Mouse (Mus musculus) v-Abl transformed pro-B cells (cell line): ENCODE measurements around the gene Dars2.

ENCODE experiments used
- in situ Hi-C, 2 experiments: fragments of 400-800 bp; cut with MboI; formaldehyde crosslinking; loops; one replicate each; pipeline ENCODE4 v1.15.1; 2025; ENCODE audit not compliant: unreplicated experiment in 2 of 2

The Dars2 gene

DNA sequence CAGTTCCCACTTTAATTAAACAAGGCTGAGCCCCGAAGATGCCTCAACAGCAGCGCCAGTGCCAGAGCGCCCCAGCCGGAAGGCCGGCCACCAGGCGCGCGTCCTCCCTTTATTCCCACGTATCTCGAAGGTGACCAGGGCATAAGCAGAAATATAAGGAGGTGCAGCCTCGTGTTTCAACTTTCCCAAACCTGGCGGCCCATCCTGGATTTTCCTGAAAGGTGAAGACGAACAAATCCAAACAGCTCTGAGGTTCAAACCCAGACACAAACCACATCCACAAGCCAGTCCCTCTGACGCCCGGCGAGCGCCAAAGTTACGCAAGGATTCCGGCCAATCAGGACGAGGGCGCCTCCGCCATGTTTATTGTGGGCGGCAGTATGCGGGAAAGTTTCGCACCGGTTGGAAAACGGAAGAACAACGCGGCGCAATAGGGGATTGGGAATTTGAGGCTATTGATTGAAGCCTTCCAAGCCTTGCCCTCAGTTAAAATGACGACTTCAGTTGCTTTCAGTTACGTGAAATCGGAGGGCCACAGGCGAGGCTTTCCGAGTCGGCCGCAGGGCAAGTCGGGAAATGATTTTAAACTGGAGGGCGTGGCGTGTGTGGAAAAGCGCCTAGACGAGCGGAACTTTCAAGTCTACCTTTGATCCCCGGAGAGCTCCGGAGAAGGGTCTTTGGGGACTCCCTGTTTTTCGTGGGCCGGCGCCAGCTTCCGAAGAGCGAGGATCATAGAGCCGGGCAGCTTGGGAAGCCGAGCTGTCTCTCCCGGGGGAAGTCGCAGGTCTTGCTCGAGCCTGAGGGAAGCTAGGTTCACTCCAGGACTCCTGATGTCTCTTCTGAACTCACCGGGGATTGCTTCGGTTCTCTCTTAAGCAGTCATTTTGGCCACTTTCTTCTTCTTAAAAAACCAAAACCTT lies at the start of gene Dars2, which contains the start of gene Cenpl:
TSS of gene Dars2 (minus strand) at position 307 of the 920 bp plus-strand sequence.
TSS of gene Cenpl (plus strand) at position 362 of the 920 bp plus-strand sequence.
- in situ Hi-C loops: no loop called here

DNA sequence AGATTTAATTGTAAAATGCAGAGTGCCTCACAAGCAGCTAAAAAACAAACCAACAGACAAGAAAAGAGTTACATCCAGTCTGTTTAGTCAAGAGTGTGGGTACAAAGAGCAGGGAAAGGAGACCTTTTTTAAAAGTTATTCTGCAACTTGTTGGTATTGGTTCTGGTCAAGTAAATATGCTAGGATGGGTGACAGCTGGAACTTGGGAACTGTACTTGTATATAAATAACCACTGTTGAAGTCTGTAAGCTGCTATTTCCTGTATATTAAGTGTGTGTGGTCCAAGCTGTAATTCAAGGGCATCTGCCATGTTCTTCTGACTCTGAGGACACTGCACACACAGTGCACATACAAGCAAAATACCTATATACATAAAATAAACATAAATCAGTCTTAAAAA lies 44.1 kb upstream of the Dars2 start:
- in situ Hi-C loops: no loop called here

DNA sequence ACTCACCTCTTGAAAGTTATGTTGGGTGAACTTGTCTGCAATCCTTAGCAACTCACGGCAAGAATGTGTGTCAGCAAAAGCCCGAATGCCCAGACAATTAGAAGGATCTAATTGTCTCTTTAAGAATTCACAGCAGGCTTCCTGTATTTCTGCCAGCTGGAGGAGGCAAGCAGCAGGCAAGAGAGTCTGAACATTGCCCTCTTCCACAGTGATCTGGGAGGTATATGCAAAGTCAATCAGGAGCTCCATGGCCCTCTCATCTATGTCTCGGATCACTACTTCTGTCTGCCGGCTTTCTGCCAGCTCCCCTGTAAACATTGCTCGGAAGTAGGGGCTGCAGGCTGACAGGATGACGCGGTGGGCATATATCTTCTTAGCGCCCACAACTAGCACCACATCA lies 38.8 kb upstream of the Dars2 start:
- in situ Hi-C loops: no loop called here

DNA sequence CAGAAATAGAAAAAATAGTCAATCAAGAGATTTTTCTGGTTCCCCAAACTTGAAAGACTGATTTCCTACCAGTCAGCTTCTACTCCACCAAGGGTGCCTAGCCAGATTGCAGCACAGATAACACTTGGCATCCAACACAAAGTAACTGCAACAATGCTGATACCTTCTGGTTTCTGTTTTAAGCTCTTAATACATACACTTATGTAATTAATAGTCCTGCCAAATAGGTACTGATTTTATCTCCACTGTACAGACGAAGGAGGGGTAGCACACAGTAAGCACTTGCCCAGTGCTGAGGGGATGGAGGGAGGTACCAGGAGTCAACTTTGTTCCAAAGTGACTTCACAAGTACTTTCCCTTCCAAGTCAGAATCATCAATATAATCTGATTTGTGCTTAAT lies 33.4 kb upstream of the Dars2 start:
- in situ Hi-C loops: no loop called here

DNA sequence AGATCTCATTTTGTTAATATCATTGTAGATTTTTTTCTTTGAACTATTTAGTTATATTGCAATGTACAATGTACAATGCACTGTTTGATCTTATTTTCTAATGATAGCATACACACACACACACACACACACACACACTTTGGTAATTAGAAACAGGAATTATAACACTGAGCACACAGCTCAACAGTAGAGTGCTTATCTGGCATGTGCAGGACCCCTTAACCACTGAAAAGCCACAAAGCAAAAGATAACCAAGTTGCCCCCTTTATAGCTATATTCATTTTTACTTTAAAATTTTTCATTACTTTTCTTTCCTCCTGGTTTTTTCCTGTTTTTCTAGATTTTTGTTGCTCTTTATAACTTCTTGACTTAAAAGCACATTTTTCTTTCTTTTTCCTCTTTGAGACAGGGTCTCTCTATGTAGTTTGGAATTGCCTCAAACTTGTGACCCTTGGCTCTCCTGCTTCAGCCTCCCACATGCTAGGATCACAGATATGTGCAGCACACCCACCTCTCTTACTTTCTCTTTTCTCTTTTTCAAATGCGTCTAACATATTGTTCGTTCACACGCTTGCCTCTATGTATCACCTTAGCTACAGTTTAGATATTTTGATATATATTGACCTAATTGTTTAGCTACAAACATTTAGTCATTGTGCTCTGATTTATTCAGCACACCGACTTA lies 29.4 kb upstream of the Dars2 start:
- in situ Hi-C loops: loop anchor here in 1 of 2 experiments (25.0 kb wide), 1 partner anchor 1612 kb away; no protein-coding TSS in a partner anchor

DNA sequence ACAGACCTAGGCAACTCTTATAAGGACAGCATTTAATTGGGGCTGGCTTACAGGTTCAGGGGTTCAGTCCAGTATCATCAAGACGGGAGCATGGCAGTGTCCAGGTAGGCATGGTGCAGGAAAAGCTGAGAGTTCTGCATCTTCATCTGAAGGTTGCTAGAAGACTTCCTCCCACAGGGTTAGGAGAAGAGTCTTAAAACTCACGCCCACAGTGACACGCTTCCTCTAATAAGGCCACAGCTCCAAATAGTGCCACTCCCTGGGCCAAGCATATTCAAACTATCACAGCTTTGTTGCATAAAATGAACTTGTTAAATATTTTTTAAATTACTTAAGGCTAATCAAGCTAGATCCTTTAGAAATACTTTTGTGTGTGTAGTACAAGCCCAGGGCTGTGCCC lies 6.8 kb upstream of the Dars2 start:
- in situ Hi-C loops: loop anchor here in 1 of 2 experiments (25.0 kb wide), 1 partner anchor 1635 kb away; no protein-coding TSS in a partner anchor

DNA sequence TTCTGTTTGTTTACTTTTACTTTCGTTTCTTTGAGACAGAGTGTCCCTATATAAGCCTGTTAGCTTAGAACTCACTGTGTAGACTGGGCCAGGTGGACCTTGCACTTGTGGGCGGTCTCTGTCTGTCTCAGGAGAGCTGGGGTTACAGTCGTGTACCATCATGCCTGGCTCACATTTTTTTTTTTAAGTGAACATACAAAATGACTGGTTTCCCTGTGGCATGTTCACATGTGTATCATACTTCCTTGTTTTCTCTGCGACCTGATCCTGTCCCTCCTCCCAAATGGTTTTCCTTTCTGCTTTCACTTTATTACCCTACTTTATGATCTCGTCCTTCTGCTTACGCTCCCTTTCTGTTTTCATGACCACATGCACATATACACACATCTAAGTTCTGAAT lies 5.8 kb upstream of the Dars2 start:
- in situ Hi-C loops: loop anchor here in 1 of 2 experiments (25.0 kb wide), 1 partner anchor 1636 kb away; no protein-coding TSS in a partner anchor

DNA sequence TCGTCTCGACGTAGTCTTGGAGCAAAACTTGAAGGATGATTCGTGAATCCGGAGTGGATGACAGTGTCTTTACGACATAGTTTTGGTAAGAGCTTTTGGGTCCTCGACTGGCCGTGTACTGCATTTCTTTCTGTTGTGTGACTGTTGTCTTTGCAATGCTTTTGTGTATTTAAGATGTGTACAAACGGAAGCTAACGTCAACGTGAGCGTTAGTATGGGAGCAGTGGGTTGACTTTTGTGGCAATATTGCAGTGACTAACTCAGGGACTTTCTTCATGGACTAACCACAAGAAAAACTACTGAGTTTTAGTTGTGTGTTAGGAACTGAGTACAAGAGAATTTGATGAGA lies 788 bp upstream of the Dars2 start:
- in situ Hi-C loops: no loop called here

DNA sequence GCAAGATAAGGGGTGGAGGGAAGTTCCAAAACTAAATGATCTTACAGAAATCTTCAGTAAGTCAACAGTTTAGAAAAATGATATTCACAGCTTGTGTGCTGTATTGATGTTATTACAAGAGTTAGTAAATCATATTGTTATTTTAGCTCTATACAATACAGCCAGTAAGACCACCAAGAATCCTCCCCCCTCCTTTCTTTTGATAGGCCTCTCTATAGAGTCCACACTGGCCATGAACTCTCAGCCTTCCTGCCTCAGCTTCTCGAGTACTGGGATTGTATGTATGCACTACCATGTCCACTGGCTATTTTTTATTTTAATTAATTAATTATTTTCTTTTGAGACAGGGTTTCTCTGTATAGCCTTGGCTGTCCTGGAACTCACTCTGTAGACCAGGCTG lies 7.1 kb downstream of the Dars2 start:
- in situ Hi-C loops: no loop called here

DNA sequence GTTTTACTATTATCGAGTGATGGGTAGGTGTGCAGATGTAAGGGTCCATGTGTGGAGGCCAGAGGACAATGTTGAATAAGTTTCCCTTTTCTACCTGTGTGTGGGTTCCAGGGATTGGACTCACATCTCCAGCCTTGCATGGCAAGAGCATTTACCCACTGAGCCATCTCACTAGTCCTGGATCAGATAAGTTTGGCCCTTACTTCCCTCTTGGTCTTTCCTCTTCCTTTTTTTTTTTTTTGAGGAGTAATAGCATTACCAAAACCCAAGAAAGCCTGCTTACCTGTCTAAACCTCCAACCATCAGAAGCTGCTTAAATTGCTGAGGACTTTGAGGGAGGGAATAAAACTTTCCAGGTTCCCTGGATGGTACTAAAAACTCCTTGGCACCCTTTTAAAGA lies 13.3 kb downstream of the Dars2 start:
- in situ Hi-C loops: no loop called here

DNA sequence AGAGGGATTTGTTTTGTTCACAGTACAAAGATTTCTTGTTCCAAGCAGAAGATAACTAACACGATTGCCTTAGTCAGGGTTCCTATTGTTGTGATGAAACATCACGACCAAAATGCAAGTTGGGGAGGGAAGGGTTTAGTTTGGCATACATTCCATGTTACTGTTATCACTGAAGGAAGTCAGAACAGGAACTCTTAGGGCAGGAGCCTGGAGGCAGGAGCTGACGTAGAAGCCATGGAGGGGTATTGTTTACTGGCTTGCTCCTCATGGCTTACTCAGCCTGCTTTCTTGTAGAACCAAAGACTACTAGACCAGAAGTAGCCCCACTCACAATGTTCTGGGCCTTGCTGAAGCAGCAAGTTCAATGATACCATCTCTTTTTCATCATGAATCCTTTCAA lies 23.5 kb downstream of the Dars2 start:
- in situ Hi-C loops: no loop called here

DNA sequence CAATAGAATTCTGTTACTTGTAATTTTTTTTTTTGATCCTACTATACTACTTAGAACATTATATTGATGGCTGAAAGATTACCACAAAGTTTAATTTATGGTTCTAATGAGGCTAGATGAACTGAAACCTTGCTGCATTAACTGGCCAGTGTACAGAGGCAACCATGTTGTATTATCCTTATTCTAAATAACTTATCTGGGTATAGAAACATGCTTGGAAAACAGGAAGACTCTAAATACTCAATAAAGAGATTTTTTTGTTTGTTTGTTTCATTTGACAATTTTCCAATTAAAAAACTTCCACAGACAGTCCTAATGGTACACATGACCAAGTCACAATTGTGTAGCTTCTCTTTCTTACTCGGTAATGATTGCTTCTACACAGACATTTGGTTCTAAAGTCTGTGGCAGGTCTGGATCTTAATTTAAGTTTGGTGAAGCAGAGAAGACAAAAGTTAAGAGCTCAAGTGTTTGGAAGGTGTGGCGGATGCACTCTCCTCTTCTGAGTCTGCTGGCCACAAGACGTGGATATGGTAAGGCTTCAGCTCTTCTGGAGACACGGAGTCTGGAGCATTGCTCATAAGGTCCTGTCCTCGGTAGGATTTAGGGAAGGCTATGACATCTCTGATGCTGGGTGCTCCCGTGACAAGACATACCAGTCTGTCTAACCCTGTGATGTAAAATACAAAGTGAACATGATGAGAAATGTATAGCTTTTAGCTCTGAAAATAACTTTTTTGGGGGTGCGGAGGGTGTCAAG lies 29.0 kb downstream of the Dars2 start:
- in situ Hi-C loops: no loop called here

DNA sequence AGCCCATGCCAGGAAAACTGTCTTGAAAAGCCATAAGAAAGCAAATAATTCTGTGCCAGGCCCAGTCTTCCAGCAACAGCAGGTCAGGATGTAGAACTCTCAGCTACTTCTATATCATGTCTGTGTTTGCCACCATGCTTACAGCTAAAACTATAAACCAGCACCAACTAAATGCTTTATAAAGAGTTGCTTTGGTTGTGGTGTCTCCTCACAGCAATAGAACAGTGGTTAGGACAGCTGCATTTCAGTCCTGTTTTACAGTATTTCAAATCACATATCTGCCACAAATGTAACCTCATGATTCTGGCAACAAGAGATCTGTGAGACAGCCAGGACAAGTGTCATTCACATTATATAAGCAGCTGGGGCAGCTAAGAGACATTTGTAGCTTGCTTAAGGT lies 29.6 kb downstream of the Dars2 start:
- in situ Hi-C loops: no loop called here

DNA sequence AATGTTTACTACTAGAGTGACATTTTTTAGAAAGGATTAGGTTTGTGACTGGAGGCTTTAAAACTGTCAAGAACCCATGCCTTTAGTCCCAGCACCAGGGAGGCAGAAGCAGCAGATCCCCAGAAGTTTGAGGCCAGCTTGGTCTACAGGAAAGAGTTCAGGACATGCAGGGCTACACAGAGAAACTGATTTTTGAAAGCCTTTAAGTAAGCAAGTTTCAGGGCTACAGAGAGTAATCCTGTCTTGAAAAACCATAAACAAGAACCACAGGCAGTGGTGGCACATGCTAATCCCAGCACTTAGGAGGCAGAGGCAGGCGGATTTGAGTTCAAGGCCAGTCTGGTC lies 30.1 kb downstream of the Dars2 start:
- in situ Hi-C loops: no loop called here

DNA sequence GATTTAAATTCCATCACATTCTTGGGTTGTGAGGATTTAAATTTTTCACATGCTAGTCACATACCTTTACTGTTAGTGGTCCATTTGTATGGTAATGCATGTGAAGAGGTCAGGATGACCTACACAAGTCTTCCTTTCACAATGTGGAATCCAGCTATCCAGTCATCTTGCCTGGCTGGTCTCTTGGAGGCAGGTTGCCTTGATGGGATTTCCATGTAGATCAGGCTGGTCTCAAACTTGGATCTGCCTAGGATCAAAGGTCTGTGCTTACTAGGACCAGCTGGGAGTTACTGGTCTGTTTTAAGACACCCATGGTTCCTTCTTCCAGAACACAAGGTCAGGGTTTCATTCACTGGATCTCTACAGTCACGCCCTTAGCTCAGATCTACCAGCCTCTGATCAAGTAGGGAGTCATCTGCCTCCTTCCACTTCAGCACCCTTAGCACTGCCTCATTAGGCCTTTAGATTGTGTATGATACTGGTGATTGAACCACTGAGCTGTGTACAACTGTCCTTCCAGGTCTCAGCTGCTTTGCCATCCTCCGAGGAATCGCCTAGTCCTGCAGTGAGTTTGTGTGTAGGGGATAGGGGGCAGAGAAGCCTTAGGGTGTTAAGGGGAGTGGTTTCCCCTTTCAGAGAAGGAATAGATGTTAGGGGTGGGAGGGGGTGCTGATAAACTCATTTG lies 30.6 kb downstream of the Dars2 start:
- in situ Hi-C loops: no loop called here

DNA sequence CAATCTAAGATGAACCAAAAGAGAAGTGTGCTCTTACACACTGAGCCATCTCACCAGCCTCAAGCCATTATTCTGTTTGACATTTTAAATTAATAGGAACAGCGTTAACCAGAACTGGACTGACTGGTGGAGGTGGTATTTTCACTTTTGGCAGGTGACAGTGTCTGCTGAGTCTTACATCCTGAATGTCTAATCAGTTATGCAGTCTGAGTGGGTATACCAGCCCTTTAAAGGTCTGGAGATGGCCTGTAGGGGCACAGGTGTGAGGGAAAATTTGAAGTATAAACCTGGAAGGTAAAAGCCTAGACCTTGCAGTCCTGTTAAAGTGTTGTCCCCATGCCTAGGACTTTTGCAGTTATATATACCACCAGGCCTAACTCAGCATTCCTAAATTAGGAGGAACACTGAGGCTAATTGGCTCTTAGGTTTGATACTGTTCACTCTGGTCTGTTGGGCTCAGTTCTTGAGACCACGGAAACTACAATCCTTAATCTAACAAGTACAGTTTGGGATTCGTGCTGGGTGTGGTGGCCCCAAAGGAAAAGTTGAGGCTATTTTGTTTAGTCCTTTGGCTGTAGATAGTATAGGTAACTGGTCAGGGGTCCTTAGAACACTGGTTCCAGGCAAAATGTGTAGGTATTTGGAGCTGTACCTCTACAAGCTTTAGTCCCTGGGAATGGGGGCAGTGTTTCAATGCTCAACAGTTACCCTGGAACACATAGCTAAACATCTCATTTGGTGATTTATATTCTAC lies 31.3 kb downstream of the Dars2 start:
- in situ Hi-C loops: no loop called here

DNA sequence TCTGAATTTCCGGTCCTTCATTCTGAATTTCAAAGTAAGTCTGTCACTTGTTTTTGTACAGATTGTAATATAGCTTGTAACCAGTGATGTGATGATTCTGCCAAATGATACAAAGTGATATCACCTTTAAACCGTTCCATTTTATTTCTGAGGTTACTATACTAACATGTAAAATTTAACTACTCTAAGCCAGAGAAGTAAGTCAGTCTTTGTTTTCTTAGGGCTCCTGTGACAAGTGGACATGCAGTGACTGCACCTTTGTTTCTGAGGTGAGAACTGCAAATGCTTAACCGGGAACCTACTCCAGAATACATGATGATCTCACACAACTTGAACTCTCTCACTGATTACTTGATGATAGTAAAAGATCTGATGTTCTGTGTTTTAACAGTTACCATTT lies 32.5 kb downstream of the Dars2 start:
- in situ Hi-C loops: no loop called here

DNA sequence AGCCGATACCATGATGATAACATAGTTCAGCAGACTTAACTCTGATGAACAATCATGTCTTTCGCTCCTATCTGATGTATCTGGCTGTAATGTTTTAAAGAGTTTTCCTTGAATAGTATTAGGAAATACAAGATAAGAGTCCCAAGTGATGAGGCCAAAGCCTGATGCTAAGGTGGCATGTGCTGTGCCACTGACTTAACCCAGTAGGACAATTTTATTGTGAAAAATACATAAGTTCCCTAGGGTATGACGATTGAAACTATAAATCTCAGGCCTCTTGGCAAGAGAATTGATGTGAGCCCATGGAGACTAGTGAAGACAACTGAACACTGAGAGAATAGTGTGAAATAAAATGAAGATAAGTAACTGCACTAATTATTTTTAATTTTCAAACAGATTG lies 32.9 kb downstream of the Dars2 start:
- in situ Hi-C loops: no loop called here

DNA sequence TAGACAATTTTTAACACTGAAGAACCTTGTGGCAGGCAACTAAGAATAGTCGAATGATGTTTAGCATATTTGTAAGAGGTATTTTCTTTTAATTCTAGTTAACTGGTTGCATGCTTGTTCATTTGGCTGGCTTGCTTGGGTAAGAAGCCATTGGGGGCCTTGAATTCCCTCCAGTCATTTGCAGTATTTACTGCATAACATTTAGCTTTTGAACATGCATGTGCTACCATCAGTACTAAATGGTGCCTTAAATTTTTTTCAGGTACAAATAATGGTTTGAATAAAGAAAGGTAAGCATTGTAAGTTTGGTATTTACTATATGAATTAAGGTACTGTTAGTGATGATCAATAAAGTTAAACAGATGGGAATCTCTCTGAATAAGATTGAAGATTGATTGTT lies 33.4 kb downstream of the Dars2 start:
- in situ Hi-C loops: no loop called here

DNA sequence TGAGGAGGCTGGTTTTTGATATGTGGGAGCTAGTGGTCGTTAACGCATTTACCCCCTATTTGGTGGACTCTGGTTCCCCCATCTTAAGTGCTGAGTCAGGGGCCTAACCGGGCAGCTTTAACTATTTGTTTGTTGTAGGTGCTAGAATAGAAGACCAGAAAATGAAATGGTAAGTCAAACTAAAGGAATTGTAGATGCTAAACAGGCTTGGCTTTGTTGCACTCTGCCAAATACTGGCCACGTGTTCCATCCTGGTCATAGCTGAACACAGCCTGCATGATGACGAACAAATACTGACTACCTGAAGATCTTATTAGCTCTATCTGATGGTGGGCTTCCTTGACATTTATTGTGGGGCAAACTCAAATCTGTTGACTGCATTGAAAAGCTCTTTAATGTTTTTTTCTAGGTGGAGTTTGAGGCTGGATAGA lies 34.0 kb downstream of the Dars2 start:
- in situ Hi-C loops: no loop called here
